Mouse (Mus musculus) thymus, adult 2 months (tissue): Measurements from ENCODE around the gene Mettl24. TPM values are rescaled to one million over a fixed set of nuclear protein-coding genes. Genes with fewer than 3 reads are reported as not detected.
"Not testable (repeated sequence)": the region's sequence is repeated elsewhere in the genome, so short reads cannot be mapped to it uniquely, and the experiment has no call there.

Experiments used
- DNase-seq: peaks from one replicate; pipeline ENCODE4 v3.0.0; 2021
- H3K27ac ChIP-seq: fragments of 200-500 bp; 2 replicates; pipeline ENCODE4 v1.5.1; 2012; ENCODE audit warnings: low read length, control low read depth; ENCODE audit not compliant: control insufficient read depth, insufficient read depth
- H3K27me3 ChIP-seq: fragments of 200-500 bp; 2 replicates; pipeline ENCODE4 v1.6.1; 2012; ENCODE audit warnings: mild to moderate bottlenecking, low read length, moderate library complexity, mixed read lengths; ENCODE audit not compliant: control insufficient read depth, insufficient read depth
- H3K36me3 ChIP-seq: fragments of 200-500 bp; 2 replicates; pipeline ENCODE4 v1.6.1; 2012; ENCODE audit warnings: mild to moderate bottlenecking, low read length, moderate library complexity; ENCODE audit not compliant: control insufficient read depth, insufficient read depth
- H3K4me1 ChIP-seq: fragments of 200-500 bp; replicated peaks from 2 replicates; pipeline ENCODE4 v1.6.1; 2012; ENCODE audit warnings: low read length; ENCODE audit not compliant: control insufficient read depth, insufficient read depth
- H3K4me3 ChIP-seq: fragments of 200-500 bp; 2 replicates; pipeline ENCODE4 v1.5.1; 2012; ENCODE audit warnings: mild to moderate bottlenecking, low read length, control low read depth, moderate library complexity; ENCODE audit not compliant: control insufficient read depth, insufficient read depth
- CTCF ChIP-seq: fragments of 200-500 bp; IDR thresholded peaks from 2 replicates; pipeline ENCODE4 v1.5.1; 2012; ENCODE audit warnings: mild to moderate bottlenecking, control low read depth, low read length, moderate library complexity, borderline replicate concordance; ENCODE audit not compliant: control insufficient read depth, poor library complexity, insufficient read depth; ENCODE audit errors: extremely low read depth
- POLR2A ChIP-seq: fragments of 200-500 bp; IDR thresholded peaks from 2 replicates; pipeline ENCODE4 v1.6.1; 2012; ENCODE audit warnings: mild to moderate bottlenecking, low read length, control low read depth, moderate library complexity; ENCODE audit not compliant: control insufficient read depth, poor library complexity, insufficient read depth; ENCODE audit errors: extremely low read depth
- WGBS: fragments of 180-500 bp; shearing (Covaris S2); methylation state at CpG from one replicate; pipeline ENCODE4 v1.1.7; 2018; 5-methylcytosine and 5-hydroxymethylcytosine counted together
- polyA plus RNA-seq: library from polyadenylated mRNA; depleted of rRNA; stranded (reverse); fragments of >200 nt; gene quantifications from 2 replicates; pipeline ENCODE4 v1.2.3, GENCODE M21; 2012

The Mettl24 gene
- polyA plus RNA-seq, 1 experiment = 0.36 TPM

DNA sequence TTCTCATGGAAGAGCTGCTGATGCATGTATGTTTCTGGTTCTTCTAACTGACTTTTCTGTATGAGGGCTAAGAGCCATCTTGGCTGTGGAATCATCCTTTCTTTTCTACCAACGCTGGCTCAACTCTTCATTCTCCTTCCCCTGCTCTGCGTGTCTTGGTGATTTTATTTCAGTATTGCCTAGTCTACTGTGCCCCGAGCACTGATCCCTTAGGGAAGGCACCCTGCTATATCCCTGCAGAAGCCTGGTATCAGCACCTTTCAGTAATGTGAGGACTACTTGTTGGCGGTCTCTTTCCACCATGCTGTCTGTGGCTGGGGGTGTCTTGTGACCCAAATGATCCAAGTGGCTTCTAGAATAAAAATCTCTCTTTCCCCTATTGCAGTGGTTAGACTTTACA, 92.6 kb downstream of the Mettl24 start:
- no peak for TF ChIP-seq CTCF
- no peak for TF ChIP-seq POLR2A
- no peak for DNase-seq
- Histone ChIP-seq H3K27ac (no peak overlapping the region), H3K4me3 (no peak overlapping the region), H3K4me1 (no peaks in the 10 kb centered on the region), H3K27me3 (no peaks in the 10 kb centered on the region), H3K36me3 (no peaks in the 10 kb centered on the region)
- 94% methylated on average over 4 of the region's 4 CpGs for WGBS

DNA sequence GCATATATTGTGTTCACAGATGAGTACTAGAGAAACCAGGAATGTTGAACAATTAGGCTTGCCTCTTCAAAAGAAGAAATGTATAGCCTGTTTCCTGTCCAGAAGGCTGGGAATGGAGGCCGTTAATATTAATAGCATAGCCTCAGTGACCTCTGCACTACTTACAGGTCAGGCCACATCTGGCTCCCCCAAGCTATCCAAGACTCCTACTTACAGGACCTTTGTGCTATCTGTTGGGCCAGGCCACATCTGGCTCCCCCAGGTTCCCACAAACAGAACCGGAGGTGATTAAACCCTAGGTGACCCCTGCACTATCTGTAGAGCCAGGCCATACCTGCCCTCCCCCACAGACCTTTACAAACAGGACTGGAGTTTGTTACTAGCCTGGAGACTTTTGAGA, 94.1 kb downstream of the Mettl24 start:
- Histone ChIP-seq H3K27ac (no peak overlapping the region), H3K27me3 (no peaks in the 10 kb centered on the region), H3K4me3 (no peak overlapping the region), H3K36me3 (no peaks in the 10 kb centered on the region), H3K4me1 (no peaks in the 10 kb centered on the region)
- TF ChIP-seq CTCF (no peak), POLR2A (no peak)
- DNase-seq = no peak
- WGBS = 78% methylated on average over 2 of the region's 2 CpGs

DNA sequence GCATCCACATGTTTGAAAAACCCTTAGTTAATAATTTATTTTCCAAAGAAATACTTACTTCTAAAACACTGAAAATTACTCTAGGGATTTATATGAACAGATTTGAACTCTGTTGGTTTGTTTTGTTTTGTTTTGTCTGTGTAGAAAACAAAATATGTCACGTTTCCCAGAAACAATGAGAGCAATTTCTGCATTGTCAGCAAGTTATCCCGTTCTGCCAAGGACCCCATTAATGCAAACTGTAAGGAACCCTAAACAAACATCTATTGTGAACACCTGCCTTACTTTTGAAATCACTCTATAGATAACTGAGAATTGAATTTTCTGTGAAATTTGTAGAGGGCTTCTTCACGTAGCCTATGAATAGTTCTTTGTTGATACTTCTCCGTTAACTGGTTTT, 95.4 kb downstream of the Mettl24 start:
- H3K4me1 ChIP-seq = no peaks in the 10 kb centered on the region
- no peaks in the 10 kb centered on the region for H3K36me3 ChIP-seq

DNA sequence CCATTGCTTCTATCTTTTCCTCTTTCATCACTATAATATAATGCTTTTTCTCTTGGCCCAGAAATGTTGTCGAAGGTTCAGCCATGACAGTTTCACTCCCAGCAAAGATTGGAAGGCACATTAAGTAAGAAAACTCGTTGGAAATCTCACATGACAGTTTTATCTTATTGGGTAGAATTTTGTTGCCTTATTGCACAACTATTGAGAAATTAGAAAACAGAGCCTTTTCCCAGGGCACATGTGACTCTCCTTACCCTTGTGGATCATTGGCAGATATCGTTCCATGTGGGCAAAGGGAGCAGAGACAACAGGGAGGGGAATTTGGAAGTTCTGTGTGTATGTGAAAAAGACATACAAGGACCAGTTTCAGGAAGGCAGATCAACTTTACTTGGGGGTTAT, 107.3 kb downstream of the Mettl24 start:
- no peaks in the 10 kb centered on the region for H3K27me3 ChIP-seq
- no peak for DNase-seq
- H3K4me3 ChIP-seq = no peak overlapping the region
- TF ChIP-seq CTCF = no peak
- no peak for TF ChIP-seq POLR2A
- 81% methylated on average over 3 of the region's 3 CpGs for WGBS
- no peaks in the 10 kb centered on the region for H3K36me3 ChIP-seq
- no peak overlapping the region for H3K27ac ChIP-seq
- H3K4me1 ChIP-seq = no peaks in the 10 kb centered on the region

More for the DNA sequence above, 95.4 kb downstream of the Mettl24 start:
- TF ChIP-seq CTCF (no peak), POLR2A (no peak)
- Histone ChIP-seq H3K27me3 (no peaks in the 10 kb centered on the region), H3K4me3 (no peak overlapping the region), H3K27ac (no peak overlapping the region)
- 90% methylated on average over 4 of the region's 4 CpGs for WGBS
- DNase-seq = no peak

DNA sequence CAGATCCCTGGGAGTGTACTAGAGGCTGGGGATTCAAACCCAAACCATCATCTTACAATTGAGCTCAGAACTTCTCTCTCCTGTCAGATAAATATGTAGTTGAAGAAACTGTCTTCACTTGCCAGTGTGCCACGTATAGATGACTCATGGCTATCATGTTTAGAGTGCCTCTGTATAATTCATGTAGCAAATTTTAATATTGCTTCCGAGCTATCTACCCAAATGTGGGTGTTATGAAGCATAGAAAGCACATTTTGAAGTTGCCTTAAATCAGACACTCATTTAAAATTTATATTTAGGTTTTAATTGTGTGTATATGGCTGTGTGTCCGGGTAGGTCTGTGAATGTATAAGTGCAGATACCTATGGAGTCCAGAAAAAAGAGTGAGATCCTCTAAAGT, 109.0 kb downstream of the Mettl24 start:
- Histone ChIP-seq H3K4me3 (no peak overlapping the region), H3K4me1 (no peaks in the 10 kb centered on the region), H3K27ac (no peak overlapping the region), H3K36me3 (no peaks in the 10 kb centered on the region), H3K27me3 (no peaks in the 10 kb centered on the region)
- no peak for DNase-seq
- TF ChIP-seq CTCF = no peak
- TF ChIP-seq POLR2A = no peak
- WGBS = 83% methylated on average over 3 of the region's 3 CpGs

DNA sequence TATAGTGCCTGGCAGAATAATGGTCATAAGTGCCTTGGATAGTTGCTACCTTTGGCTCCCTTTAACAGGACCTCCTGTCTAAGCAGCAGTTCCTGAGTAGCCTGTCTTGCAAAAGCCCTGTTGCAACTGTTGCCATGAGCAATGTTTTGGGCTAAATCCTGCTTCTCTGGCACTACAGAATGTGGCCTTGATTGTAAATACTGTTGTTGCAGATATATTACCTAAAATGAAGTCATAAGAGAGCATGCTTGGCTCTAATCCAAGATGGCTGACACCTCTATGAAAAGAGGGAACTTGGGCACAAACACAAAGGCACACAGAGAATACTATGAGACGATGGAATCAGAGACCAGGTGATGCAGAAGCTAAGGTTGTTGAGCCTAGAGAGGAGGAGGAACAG, 122.1 kb downstream of the Mettl24 start:
- DNase-seq = no peak
- Histone ChIP-seq H3K4me3 (no peak overlapping the region), H3K36me3 (no peaks in the 10 kb centered on the region), H3K4me1 (0 out of 2 replicates have a peak, but pooled peaks cover 2% of the 10 kb centered on the region), H3K27ac (no peak overlapping the region), H3K27me3 (no peaks in the 10 kb centered on the region)
- TF ChIP-seq POLR2A (no peak), CTCF (no peak)
- WGBS = 57% methylated on average over 1 of the region's 1 CpGs

DNA sequence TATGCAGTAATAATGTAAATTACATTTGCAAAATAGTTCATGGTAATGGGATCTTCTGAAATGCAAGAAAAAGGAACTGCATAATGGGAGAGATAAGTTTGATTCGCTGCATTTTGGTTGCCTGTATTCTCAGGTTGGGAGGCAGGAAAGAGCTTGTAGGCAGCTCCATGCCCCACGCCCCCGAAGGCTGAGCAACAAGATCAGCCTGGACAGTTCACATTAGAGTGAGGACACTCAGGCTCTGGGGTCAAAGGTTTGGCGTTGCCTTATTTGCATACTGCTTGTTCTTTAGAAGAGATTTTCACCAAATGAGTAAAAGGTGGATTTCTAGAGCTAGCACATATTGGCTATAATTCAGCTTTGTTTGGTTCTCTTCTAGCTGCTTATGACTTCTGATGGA, 123.1 kb downstream of the Mettl24 start:
- no peak for TF ChIP-seq CTCF
- TF ChIP-seq POLR2A = no peak
- 92% methylated on average over 4 of the region's 4 CpGs for WGBS
- Histone ChIP-seq H3K4me3 (no peak overlapping the region), H3K4me1 (0 out of 2 replicates have a peak, but pooled peaks cover 2% of the 10 kb centered on the region), H3K27ac (no peak overlapping the region), H3K27me3 (no peaks in the 10 kb centered on the region), H3K36me3 (no peaks in the 10 kb centered on the region)
- no peak for DNase-seq

DNA sequence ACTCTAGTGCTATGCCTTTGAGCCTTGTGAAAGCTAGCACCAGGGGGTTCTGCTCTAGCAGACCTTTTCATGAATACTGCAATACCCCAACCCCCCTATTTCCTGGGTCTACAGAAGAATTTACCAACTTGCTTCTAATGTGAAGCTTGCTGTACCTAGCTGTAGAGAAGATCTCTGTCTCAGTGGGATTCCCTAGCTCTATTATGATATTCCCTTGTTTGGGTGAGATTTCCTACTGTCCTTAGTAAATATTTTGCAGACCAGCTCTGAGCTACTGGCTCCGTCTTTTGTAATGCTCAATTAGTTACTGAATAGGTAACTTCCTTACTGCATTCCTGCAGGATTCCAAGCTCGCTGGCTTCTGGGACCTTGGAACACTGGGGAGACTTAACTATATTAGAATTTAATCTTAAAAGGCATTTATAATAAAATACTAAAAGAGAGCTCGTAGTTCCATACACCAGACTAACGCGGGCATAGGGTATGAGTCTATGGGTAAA, 126.4 kb downstream of the Mettl24 start:
- not testable (repeated sequence) for H3K36me3 ChIP-seq, DNase-seq, H3K27me3 ChIP-seq, H3K4me1 ChIP-seq, H3K4me3 ChIP-seq, H3K27ac ChIP-seq
- 83% methylated on average over 5 of the region's 5 CpGs for WGBS
